Mouse (Mus musculus) heart, adult 2 months (tissue): ENCODE measurements around the gene Trpm1. TPM values are rescaled to one million over a fixed set of nuclear protein-coding genes. Genes with fewer than 3 reads are reported as not detected.

Source experiments
- DNase-seq, 2 experiments: peaks; one replicate each; pipeline ENCODE4 v3.0.0; 2021
- H3K27ac ChIP-seq: fragments of 200-600 bp; 2 replicates; pipeline ENCODE4 v1.8.1; 2022
- H3K27me3 ChIP-seq: fragments of 200-500 bp; 2 replicates; pipeline ENCODE4 v1.6.1; 2012; ENCODE audit warnings: mild to moderate bottlenecking, low read length, inconsistent platforms, mixed read lengths; ENCODE audit not compliant: control insufficient read depth, insufficient read depth
- H3K36me3 ChIP-seq: fragments of 200-500 bp; 2 replicates; pipeline ENCODE4 v1.6.1; 2012; ENCODE audit warnings: low read length, inconsistent platforms; ENCODE audit not compliant: control insufficient read depth, insufficient read depth
- H3K4me1 ChIP-seq: fragments of 200-500 bp; 2 replicates; pipeline ENCODE4 v1.6.1; 2011; ENCODE audit warnings: low read length; ENCODE audit not compliant: control insufficient read depth, insufficient read depth
- H3K4me3 ChIP-seq: fragments of 200-600 bp; 2 replicates; pipeline ENCODE4 v1.8.1; 2022
- H3K79me2 ChIP-seq: fragments of 200-500 bp; replicated peaks from 2 replicates; pipeline ENCODE4 v1.6.1; 2012; ENCODE audit warnings: mild to moderate bottlenecking, inconsistent platforms, low read length, moderate library complexity, mixed read lengths; ENCODE audit not compliant: control insufficient read depth, insufficient read depth
- H3K9ac ChIP-seq: fragments of 200-500 bp; 2 replicates; pipeline ENCODE4 v1.6.1; 2012; ENCODE audit warnings: low read depth, mild to moderate bottlenecking, control low read depth, inconsistent platforms, low read length, mixed read lengths
- CTCF ChIP-seq: fragments of 200-600 bp; IDR thresholded peaks from 2 replicates; pipeline ENCODE4 v1.8.1; 2022; ENCODE audit warnings: antibody characterized with exemption, mild to moderate bottlenecking, moderate library complexity
- EP300 ChIP-seq: fragments of 200-500 bp; IDR thresholded peaks from 2 replicates; pipeline ENCODE4 v1.6.1; 2011; ENCODE audit warnings: low read depth, low read length, control low read depth; ENCODE audit not compliant: insufficient read depth
- POLR2A ChIP-seq: fragments of 200-500 bp; IDR thresholded peaks from 2 replicates; pipeline ENCODE4 v1.6.1; 2011; ENCODE audit warnings: mild to moderate bottlenecking, low read depth, low read length, control low read depth; ENCODE audit not compliant: insufficient read depth
- WGBS: fragments of 180-500 bp; shearing (Covaris S2); methylation state at CpG from one replicate; pipeline ENCODE4 v1.1.7; 2018; 5-methylcytosine and 5-hydroxymethylcytosine counted together
- intact Hi-C: fragments of 180-260 bp; cut with DNase I; formaldehyde crosslinking; loops from one replicate; pipeline ENCODE4 v1.15.1; 2025
- polyA plus RNA-seq: library from polyadenylated mRNA; depleted of rRNA; stranded (reverse); fragments of >200 nt; gene quantifications from 2 replicates; pipeline ENCODE4 v1.2.3, GENCODE M21; 2012
- total RNA-seq, 2 experiments: library from RNA; stranded (reverse); gene quantifications; 2 replicates each; pipeline ENCODE4 v1.2.3; 2021

Trpm1 gene
- total and polyA plus RNA-seq, 3 experiments: 0.06 TPM; not detected in 2

DNA sequence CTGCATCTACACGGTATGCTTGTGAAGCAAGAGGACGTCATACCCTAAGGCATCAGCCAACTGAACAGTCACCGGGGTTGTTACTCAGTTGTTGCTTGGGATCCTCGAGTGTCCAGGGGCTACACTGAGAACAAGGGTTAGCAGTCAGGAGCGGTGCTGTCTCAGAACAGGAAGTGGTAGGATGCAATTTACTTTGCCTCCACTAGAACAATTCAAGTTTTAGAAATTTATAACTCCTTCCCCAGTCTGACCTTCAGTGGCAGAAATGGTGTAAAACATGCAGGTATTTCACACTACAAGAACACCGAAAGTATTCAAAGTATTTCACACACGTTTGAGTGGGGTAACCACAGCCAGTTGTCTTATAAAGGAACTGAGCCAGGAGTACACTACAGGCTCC, 66.1 kb downstream of the Trpm1 start:
- Histone ChIP-seq H3K36me3 (no peaks in the 10 kb centered on the region), H3K4me3 (no peak overlapping the region), H3K9ac (no peak overlapping the region), H3K27ac (no peak overlapping the region), H3K79me2 (no peaks in the 10 kb centered on the region), H3K27me3 (no peaks in the 10 kb centered on the region), H3K4me1 (no peaks in the 10 kb centered on the region)
- WGBS: 66% methylated on average over 7 of the region's 7 CpGs
- TF ChIP-seq CTCF (no peak), POLR2A (no peak), EP300 (no peak)
- no peak for DNase-seq
- intact Hi-C loops: no loop called here

DNA sequence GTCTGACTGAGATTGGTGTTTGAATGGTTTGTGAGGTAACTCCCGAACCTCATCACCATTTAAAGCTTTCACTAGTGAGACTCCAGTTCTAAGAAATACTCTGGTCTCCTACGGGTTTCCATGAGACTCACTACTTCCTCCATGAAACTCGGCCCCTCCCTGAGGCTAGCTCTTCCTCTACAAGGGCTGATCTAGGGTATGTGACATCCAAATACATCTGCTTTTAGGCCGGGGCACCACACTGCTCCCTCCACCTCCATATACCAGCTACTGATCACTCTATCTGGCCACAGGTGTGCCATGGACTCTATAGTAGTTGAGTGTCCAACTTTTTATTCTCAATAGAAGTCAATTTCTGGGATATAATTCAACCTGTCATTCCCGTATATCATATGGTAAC, 69.6 kb downstream of the Trpm1 start:
- WGBS: 79% methylated on average over 5 of the region's 5 CpGs
- Histone ChIP-seq H3K4me3 (no peak overlapping the region), H3K9ac (no peak overlapping the region), H3K4me1 (no peaks in the 10 kb centered on the region), H3K36me3 (no peaks in the 10 kb centered on the region), H3K27ac (no peak overlapping the region), H3K79me2 (no peaks in the 10 kb centered on the region), H3K27me3 (no peaks in the 10 kb centered on the region)
- DNase-seq: no peak
- no peak for TF ChIP-seq EP300
- TF ChIP-seq POLR2A: no peak
- no peak for TF ChIP-seq CTCF
- intact Hi-C loops: no loop called here

DNA sequence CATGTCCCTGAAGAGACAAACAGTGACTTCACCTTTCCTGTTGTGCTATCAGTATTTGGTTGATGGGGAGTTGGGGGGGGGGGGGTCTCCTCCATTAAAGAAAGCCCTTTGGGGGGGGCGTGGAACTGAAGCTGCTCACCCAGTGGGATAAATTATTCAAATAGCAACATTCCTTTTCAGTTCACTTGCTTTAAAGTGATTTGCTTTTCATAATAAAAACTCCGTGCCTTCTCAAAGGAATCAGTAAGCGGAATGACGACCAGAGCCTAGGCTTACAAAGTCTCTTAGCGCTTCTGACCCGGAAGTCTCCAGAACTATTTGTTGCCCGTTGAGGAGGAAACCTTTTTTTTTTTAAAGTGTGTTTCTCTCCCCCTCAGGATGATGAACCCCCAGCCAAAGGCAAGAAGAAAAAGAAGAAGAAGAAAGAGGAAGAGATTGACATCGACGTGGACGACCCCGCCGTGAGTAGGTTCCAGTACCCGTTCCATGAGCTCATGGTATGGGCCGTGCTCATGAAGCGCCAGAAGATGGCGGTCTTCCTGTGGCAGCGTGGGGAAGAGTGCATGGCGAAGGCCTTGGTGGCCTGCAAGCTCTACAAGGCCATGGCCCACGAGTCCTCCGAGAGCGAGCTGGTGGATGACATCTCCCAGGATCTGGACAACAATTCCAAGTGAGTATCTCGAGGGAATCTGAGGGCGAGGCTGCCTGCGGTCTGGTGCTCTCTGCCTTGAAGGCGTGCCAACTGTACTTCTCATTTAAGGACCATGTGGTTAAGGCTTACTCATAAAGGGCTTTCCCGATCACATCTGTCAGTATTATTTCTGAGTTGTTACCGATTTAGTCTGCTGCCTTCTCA, 72.9 kb downstream of the Trpm1 start:
- TF ChIP-seq POLR2A (no peak), EP300 (no peak), CTCF (no peak)
- Histone ChIP-seq H3K27me3 (no peaks in the 10 kb centered on the region), H3K4me3 (no peak overlapping the region), H3K36me3 (no peaks in the 10 kb centered on the region), H3K27ac (no peak overlapping the region), H3K4me1 (no peaks in the 10 kb centered on the region), H3K9ac (no peak overlapping the region), H3K79me2 (no peaks in the 10 kb centered on the region)
- 85% methylated on average over 27 of the region's 27 CpGs for WGBS
- DNase-seq: no peak
- intact Hi-C loops: no loop called here

DNA sequence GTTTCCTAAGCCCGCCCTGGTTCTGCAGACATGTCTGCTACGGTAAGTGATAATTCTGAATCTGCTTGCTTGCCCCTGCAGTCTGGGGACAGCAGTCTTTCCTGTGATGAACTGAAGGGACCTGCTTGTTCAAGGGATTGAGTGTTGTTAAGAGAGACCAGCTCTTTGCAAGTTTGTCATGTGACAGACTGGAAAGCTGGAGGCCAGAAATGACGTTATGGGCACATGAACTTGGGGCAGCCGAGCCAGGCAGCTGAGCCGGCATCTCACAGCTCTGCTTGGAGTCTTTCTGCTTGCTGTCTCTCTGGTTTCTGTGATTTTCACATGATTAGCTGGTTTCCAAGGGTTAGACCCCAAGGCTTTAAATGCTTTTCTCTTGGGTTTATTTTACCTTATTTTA, 74.0 kb downstream of the Trpm1 start:
- no peaks in the 10 kb centered on the region for H3K27me3 ChIP-seq
- TF ChIP-seq EP300: no peak
- TF ChIP-seq POLR2A: no peak
- no peak for TF ChIP-seq CTCF
- no peak for DNase-seq
- no peak overlapping the region for H3K27ac ChIP-seq
- WGBS: 70% methylated on average over 5 of the region's 5 CpGs
- no peak overlapping the region for H3K4me3 ChIP-seq
- no peaks in the 10 kb centered on the region for H3K4me1 ChIP-seq
- no peaks in the 10 kb centered on the region for H3K36me3 ChIP-seq
- intact Hi-C loops: no loop called here
- H3K9ac ChIP-seq: no peak overlapping the region
- no peaks in the 10 kb centered on the region for H3K79me2 ChIP-seq

DNA sequence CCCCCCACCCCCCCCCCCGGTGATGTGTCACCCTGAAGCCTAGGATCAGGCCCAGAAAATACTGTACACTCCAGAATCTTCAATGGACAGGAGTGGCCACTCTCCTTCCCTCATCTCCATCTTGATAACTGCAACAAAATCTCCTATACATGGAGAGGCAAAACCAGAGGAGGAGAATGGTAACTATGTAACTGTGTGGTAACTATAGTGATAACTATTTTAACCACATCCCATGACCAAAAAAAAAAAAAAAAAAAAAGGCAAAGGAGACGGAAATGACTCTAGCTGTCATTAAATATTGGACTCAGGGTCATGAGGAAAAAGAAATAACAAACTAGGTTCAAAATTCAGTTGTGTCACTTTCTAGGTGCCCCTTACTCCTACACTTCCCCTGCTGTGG, 74.7 kb downstream of the Trpm1 start:
- Histone ChIP-seq H3K36me3 (no peaks in the 10 kb centered on the region), H3K27me3 (no peaks in the 10 kb centered on the region), H3K4me3 (no peak overlapping the region), H3K27ac (no peak overlapping the region), H3K9ac (no peak overlapping the region), H3K79me2 (no peaks in the 10 kb centered on the region), H3K4me1 (no peaks in the 10 kb centered on the region)
- no peak for DNase-seq
- TF ChIP-seq EP300: no peak
- no peak for TF ChIP-seq POLR2A
- no peak for TF ChIP-seq CTCF
- WGBS: 65% methylated on average over 2 of the region's 2 CpGs
- intact Hi-C loops: no loop called here

DNA sequence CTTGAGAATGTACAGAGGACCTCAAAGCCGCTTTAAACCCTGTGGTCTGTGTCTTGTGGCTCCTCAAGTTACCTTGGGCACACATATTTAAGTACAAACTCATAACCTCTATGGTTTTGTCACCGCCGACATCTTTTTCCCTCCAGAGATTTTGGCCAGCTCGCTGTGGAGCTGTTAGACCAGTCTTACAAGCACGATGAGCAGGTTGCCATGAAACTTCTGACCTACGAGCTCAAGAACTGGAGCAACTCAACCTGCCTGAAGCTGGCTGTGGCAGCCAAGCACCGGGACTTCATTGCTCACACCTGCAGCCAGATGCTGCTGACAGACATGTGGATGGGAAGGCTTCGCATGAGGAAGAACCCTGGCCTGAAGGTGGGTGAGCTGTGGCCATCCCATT, 76.3 kb downstream of the Trpm1 start:
- Histone ChIP-seq H3K9ac (no peak overlapping the region), H3K27me3 (no peaks in the 10 kb centered on the region), H3K36me3 (no peaks in the 10 kb centered on the region), H3K4me1 (no peaks in the 10 kb centered on the region), H3K27ac (no peak overlapping the region), H3K79me2 (no peaks in the 10 kb centered on the region), H3K4me3 (no peak overlapping the region)
- TF ChIP-seq CTCF (no peak), EP300 (no peak), POLR2A (no peak)
- intact Hi-C loops: no loop called here
- no peak for DNase-seq
- 83% methylated on average over 8 of the region's 8 CpGs for WGBS
